Mouse (Mus musculus): ENCODE data around the gene Ahnak. TPM values are rescaled to one million over a fixed set of nuclear protein-coding genes. Genes with fewer than 3 reads are reported as not detected.
"Not testable (repeated sequence)": the region's sequence is repeated elsewhere in the genome, so short reads cannot be mapped to it uniquely, and the experiment has no call there.

Ahnak gene
- polyA plus RNA-seq, 1 experiment from 2014 or later = 5.0 TPM

- 16% methylated on average over 15 of the region's 15 CpGs for WGBS
- no peak overlapping the region for H3K27ac ChIP-seq
- H3K4me2 ChIP-seq (replicated peaks) = peak overlapping the region; percentile 93
- H3K27me3 ChIP-seq (replicated peaks) = peaks cover 42% of the 10 kb centered on the region
- peak; percentile 54; the same call in 1 of the 2 replicates for ATAC-seq (ENCODE audit: low FRiP score, low read depth)
- peak overlapping the region; percentile 60 for H3K9ac ChIP-seq
- no peaks in the 10 kb centered on the region for H3K36me3 ChIP-seq
- peak overlapping the region; percentile 55 for H3K4me3 ChIP-seq
- no peaks in the 10 kb centered on the region for H3K9me3 ChIP-seq
- peaks cover 21% of the 10 kb centered on the region for H3K4me1 ChIP-seq
These were observed 1.5 kb downstream of the Ahnak start for GRCm38 (mm10) chr19:8990432-8991102.

- no peak overlapping the region for H3K9ac ChIP-seq
- peaks cover 42% of the 10 kb centered on the region for H3K27me3 ChIP-seq (replicated peaks)
- H3K27ac ChIP-seq = no peak overlapping the region
- no peaks in the 10 kb centered on the region for H3K9me3 ChIP-seq
- WGBS = 72% methylated on average over 4 of the region's 4 CpGs
- H3K4me3 ChIP-seq = no peak overlapping the region
- no peak for ATAC-seq (ENCODE audit: low FRiP score, low read depth)
- peak overlapping the region; percentile 93 for H3K4me2 ChIP-seq (replicated peaks)
- H3K4me1 ChIP-seq = peaks cover 21% of the 10 kb centered on the region
- H3K36me3 ChIP-seq = no peaks in the 10 kb centered on the region
These were observed 2.3 kb downstream of the Ahnak start for GRCm38 (mm10) chr19:8991245-8991870.

GRCm38 (mm10) chr19:8991871-8992735 lies 3.0 kb downstream of the Ahnak start:
- no peak overlapping the region for H3K4me2 ChIP-seq (replicated peaks)
- peaks cover 42% of the 10 kb centered on the region for H3K27me3 ChIP-seq (replicated peaks)
- 78% methylated on average over 13 of the region's 13 CpGs for WGBS
- ATAC-seq (ENCODE audit: low FRiP score, low read depth) = no peak
- H3K4me3 ChIP-seq = no peak overlapping the region
- peaks cover 21% of the 10 kb centered on the region for H3K4me1 ChIP-seq
- no peak overlapping the region for H3K9ac ChIP-seq
- no peaks in the 10 kb centered on the region for H3K36me3 ChIP-seq
- no peaks in the 10 kb centered on the region for H3K9me3 ChIP-seq
- H3K27ac ChIP-seq = no peak overlapping the region

GRCm38 (mm10) chr19:8992769-8993624 lies 3.9 kb downstream of the Ahnak start:
- Histone ChIP-seq H3K4me3 (no peak overlapping the region), H3K9me3 (no peaks in the 10 kb centered on the region), H3K4me1 (peaks cover 21% of the 10 kb centered on the region), H3K27ac (no peak overlapping the region), H3K36me3 (no peaks in the 10 kb centered on the region), H3K9ac (no peak overlapping the region), H3K4me2 (replicated peaks) (no peak overlapping the region), H3K27me3 (replicated peaks) (peaks cover 35% of the 10 kb centered on the region)
- 27% methylated on average over 12 of the region's 12 CpGs for WGBS
- no peak for ATAC-seq (ENCODE audit: low FRiP score, low read depth)

GRCm38 (mm10) chr19:8993625-8993912 lies 4.5 kb downstream of the Ahnak start:
- H3K4me3 ChIP-seq = no peak overlapping the region
- H3K27ac ChIP-seq = no peak overlapping the region
- no peak for ATAC-seq (ENCODE audit: low FRiP score, low read depth)
- no peak overlapping the region for H3K4me2 ChIP-seq (replicated peaks)
- H3K4me1 ChIP-seq = peaks cover 21% of the 10 kb centered on the region
- WGBS = 47% methylated on average over 2 of the region's 2 CpGs
- peaks cover 29% of the 10 kb centered on the region for H3K27me3 ChIP-seq (replicated peaks)
- no peaks in the 10 kb centered on the region for H3K9me3 ChIP-seq
- no peaks in the 10 kb centered on the region for H3K36me3 ChIP-seq
- H3K9ac ChIP-seq = no peak overlapping the region

GRCm38 (mm10) chr19:8994813-8995607 lies 5.9 kb downstream of the Ahnak start:
- no peak overlapping the region for H3K4me2 ChIP-seq (replicated peaks)
- no peak overlapping the region for H3K27ac ChIP-seq
- WGBS = 85% methylated on average over 10 of the region's 10 CpGs
- ATAC-seq (ENCODE audit: low FRiP score, low read depth) = no peak
- H3K9ac ChIP-seq = no peak overlapping the region
- H3K4me1 ChIP-seq = peaks cover 8% of the 10 kb centered on the region
- H3K27me3 ChIP-seq (replicated peaks) = peaks cover 16% of the 10 kb centered on the region
- H3K4me3 ChIP-seq = no peak overlapping the region
- H3K9me3 ChIP-seq = no peaks in the 10 kb centered on the region
- H3K36me3 ChIP-seq = no peaks in the 10 kb centered on the region

GRCm38 (mm10) chr19:8996601-8997000 lies 7.5 kb downstream of the Ahnak start:
- WGBS = 92% methylated on average over 6 of the region's 6 CpGs

GRCm38 (mm10) chr19:8997546-8997945 lies 8.5 kb downstream of the Ahnak start:
- Histone ChIP-seq H3K9ac (no peak overlapping the region), H3K4me2 (replicated peaks) (no peak overlapping the region), H3K4me3 (no peak overlapping the region), H3K36me3 (no peaks in the 10 kb centered on the region), H3K4me1 (no peaks in the 10 kb centered on the region), H3K27ac (no peak overlapping the region), H3K9me3 (no peaks in the 10 kb centered on the region), H3K27me3 (replicated peaks) (no peaks in the 10 kb centered on the region)
- ATAC-seq (ENCODE audit: low FRiP score, low read depth) = no peak
- 74% methylated on average over 4 of the region's 4 CpGs for WGBS

More at GRCm38 (mm10) chr19:8996601-8997000, 7.5 kb downstream of the Ahnak start:
- H3K4me2 ChIP-seq (replicated peaks) = no peak overlapping the region
- H3K27me3 ChIP-seq (replicated peaks) = no peaks in the 10 kb centered on the region
- ATAC-seq (ENCODE audit: low FRiP score, low read depth) = no peak
- H3K27ac ChIP-seq = no peak overlapping the region
- H3K9ac ChIP-seq = no peak overlapping the region
- no peaks in the 10 kb centered on the region for H3K36me3 ChIP-seq
- H3K4me1 ChIP-seq = no peaks in the 10 kb centered on the region
- no peaks in the 10 kb centered on the region for H3K9me3 ChIP-seq
- no peak overlapping the region for H3K4me3 ChIP-seq

GRCm38 (mm10) chr19:8998546-8998945 lies 9.5 kb downstream of the Ahnak start:
- no peak for ATAC-seq (ENCODE audit: low FRiP score, low read depth)
- no peaks in the 10 kb centered on the region for H3K36me3 ChIP-seq
- no peaks in the 10 kb centered on the region for H3K4me1 ChIP-seq
- no peak overlapping the region for H3K4me3 ChIP-seq
- no peak overlapping the region for H3K9ac ChIP-seq
- no peaks in the 10 kb centered on the region for H3K9me3 ChIP-seq
- WGBS = 84% methylated on average over 6 of the region's 6 CpGs
- H3K27me3 ChIP-seq (replicated peaks) = no peaks in the 10 kb centered on the region
- H3K4me2 ChIP-seq (replicated peaks) = no peak overlapping the region
- no peak overlapping the region for H3K27ac ChIP-seq

GRCm38 (mm10) chr19:8999223-8999622 lies 10.1 kb downstream of the Ahnak start:
- H3K4me2 ChIP-seq (replicated peaks) = no peak overlapping the region
- H3K9me3 ChIP-seq = no peaks in the 10 kb centered on the region
- H3K4me3 ChIP-seq = no peak overlapping the region
- no peaks in the 10 kb centered on the region for H3K4me1 ChIP-seq
- H3K27ac ChIP-seq = no peak overlapping the region
- WGBS = 92% methylated on average over 4 of the region's 4 CpGs
- no peaks in the 10 kb centered on the region for H3K27me3 ChIP-seq (replicated peaks)
- no peaks in the 10 kb centered on the region for H3K36me3 ChIP-seq
- no peak overlapping the region for H3K9ac ChIP-seq
- no peak for ATAC-seq (ENCODE audit: low FRiP score, low read depth)

GRCm38 (mm10) chr19:9006915-9007314 lies 17.8 kb downstream of the Ahnak start:
- not testable (repeated sequence) for H3K27me3 ChIP-seq (replicated peaks); H3K4me1 ChIP-seq; H3K4me2 ChIP-seq (replicated peaks); H3K4me3 ChIP-seq; H3K27ac ChIP-seq; H3K36me3 ChIP-seq; H3K9me3 ChIP-seq; H3K9ac ChIP-seq; ATAC-seq (ENCODE audit: low FRiP score, low read depth)
- WGBS = 89% methylated on average over 2 of the region's 2 CpGs

Data from neural tube, embryonic 12.5 days (tissue).